Mouse (Mus musculus) cerebellum, postnatal 10 days (tissue): ENCODE measurements around the gene Fgf14.
"Not testable (repeated sequence)": the region's sequence is repeated elsewhere in the genome, so short reads cannot be mapped to it uniquely, and the experiment has no call there.

ENCODE experiments used
- DNase-seq, 2 experiments: peaks; one replicate each; pipeline ENCODE4 v3.0.0; 2021; ENCODE audit warnings: mixed read lengths in 2 of 2

Fgf14 gene

GRCm38 (mm10) chr14:124191913-124192814 lies 484.8 kb downstream of the Fgf14 start:
- peak; percentile 75 to 78 for DNase-seq

- no peak for DNase-seq
Measured at GRCm38 (mm10) chr14:124180265-124180664, 496.7 kb downstream of the Fgf14 start.

- no peak for DNase-seq
Measured at GRCm38 (mm10) chr14:124174111-124174510, 502.8 kb downstream of the Fgf14 start.

GRCm38 (mm10) chr14:124163618-124164185 lies 513.2 kb downstream of the Fgf14 start:
- DNase-seq, result no peak

GRCm38 (mm10) chr14:124147378-124147777 lies 529.5 kb downstream of the Fgf14 start:
- peak; percentile 7 to 21 for DNase-seq

GRCm38 (mm10) chr14:124107205-124107873 lies 569.6 kb downstream of the Fgf14 start:
- DNase-seq, result no peak

GRCm38 (mm10) chr14:124083126-124083525 lies 593.8 kb downstream of the Fgf14 start:
- no peak for DNase-seq

- peak; percentile 82 to 88 for DNase-seq
Measured at GRCm38 (mm10) chr14:124044016-124044415, 632.9 kb downstream of the Fgf14 start.

- DNase-seq, result peak; percentile 73 to 74
Measured at GRCm38 (mm10) chr14:124040651-124041050, 636.3 kb downstream of the Fgf14 start.

GRCm38 (mm10) chr14:124037434-124037833 lies 639.5 kb downstream of the Fgf14 start:
- peak; percentile 50 to 52 for DNase-seq

- DNase-seq, result no peak
Measured at GRCm38 (mm10) chr14:124036575-124037205, 640.2 kb downstream of the Fgf14 start.

- not testable (repeated sequence) for DNase-seq
Measured at GRCm38 (mm10) chr14:124033302-124033701, 643.6 kb downstream of the Fgf14 start.

- no peak for DNase-seq
Measured at GRCm38 (mm10) chr14:124027886-124028670, 648.8 kb downstream of the Fgf14 start.

GRCm38 (mm10) chr14:123990591-123991195 lies 686.2 kb downstream of the Fgf14 start:
- DNase-seq, result no peak

GRCm38 (mm10) chr14:123967996-123968395 lies 708.9 kb downstream of the Fgf14 start:
- peak; percentile 33 to 42 for DNase-seq

GRCm38 (mm10) chr14:123966531-123966930 lies 710.4 kb downstream of the Fgf14 start:
- DNase-seq, result peak; percentile 48 to 64
